Mouse (Mus musculus) gastrocnemius, adult 2 months (tissue): ENCODE data around the gene Rnf19b. TPM values are rescaled to one million over a fixed set of nuclear protein-coding genes. Genes with fewer than 3 reads are reported as not detected.
A peak's percentile ranks its signal among the peaks of the same experiment; 100 is the strongest.

Experiments
- DNase-seq: peaks from one replicate; pipeline ENCODE4 v3.0.0; 2022
- H3K27ac ChIP-seq: fragments of 200-600 bp; 2 replicates; pipeline ENCODE4 v1.8.1; 2022; ENCODE audit warnings: mild to moderate bottlenecking
- H3K4me3 ChIP-seq: fragments of 200-600 bp; 2 replicates; pipeline ENCODE4 v1.8.1; 2022; ENCODE audit warnings: mild to moderate bottlenecking, moderate library complexity
- CTCF ChIP-seq: fragments of 200-600 bp; IDR thresholded peaks from 2 replicates; pipeline ENCODE4 v1.8.1; 2022; ENCODE audit warnings: antibody characterized with exemption, mild to moderate bottlenecking, moderate library complexity
- intact Hi-C: fragments of 180-260 bp; cut with DNase I; formaldehyde crosslinking; loops from one replicate; pipeline ENCODE4 v1.15.1; 2025
- total RNA-seq, 2 experiments: library from RNA; stranded (reverse); gene quantifications; 2 replicates each; pipeline ENCODE4 v1.2.3; 2021

Rnf19b gene
- total RNA-seq, 2 experiments from 2014 or later: 22.0 to 24.0 TPM

DNA sequence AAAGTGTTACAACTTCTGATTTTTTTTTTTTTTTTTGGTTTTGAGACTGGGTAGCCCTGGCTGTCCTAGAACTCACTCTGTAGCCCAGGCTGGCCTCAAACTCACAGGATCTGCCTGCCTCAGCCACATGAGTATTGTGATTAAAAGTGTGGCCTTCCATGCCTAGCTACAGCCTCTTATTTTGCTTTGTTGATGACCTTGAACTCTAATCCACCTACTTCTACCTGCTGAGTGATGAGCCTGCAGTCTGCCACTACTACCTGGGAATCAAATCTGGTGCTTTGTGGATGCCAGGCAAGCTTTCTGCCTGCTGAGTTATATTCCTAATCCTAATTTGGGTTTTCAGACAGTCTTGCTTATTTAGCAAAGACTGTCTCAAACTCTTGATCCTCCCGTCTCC lies 3.4 kb downstream of the Rnf19b start:
- no peak for TF ChIP-seq CTCF
- Histone ChIP-seq H3K27ac (no peak overlapping the region), H3K4me3 (no peak overlapping the region)
- DNase-seq: no peak
- intact Hi-C loops: no loop called here

DNA sequence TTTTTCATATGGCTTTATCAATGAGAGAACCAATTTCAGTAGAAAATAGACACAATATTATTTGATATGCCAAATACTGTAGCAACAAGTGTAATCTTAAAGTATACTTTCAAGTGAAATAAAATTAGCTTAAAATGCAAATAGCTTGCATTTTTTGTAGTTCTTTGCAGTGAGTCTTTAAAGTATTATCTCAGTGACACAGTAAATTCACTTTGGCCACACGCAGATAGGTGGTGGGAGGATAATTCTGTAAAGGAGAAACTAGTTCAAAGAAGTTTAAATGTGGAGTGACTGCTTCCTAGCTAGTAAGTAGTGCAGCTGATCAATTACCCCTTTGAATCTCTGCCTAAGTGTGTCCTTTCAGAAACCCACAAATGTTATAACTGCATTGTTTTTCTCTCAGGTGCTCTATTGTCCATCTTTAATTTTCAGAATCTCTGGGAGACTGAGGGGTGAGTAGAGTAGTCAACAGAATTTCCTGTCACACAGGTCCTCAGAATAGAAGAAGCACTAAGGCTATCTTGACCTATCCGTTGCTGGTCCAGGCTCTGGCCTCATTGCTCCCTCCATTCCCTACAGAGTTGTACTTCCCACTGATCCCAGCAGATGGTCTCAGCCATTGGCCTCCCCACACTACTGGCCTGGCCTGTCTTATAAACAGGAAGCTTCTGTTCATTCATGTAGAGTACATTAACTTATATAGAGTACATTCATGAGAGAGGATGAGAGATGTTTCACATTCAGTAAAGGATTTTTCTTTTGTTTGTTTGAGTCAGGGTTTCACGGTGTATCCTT lies 4.4 kb downstream of the Rnf19b start:
- no peak for TF ChIP-seq CTCF
- intact Hi-C loops: no loop called here
- DNase-seq: no peak
- no peak overlapping the region for H3K4me3 ChIP-seq
- H3K27ac ChIP-seq: no peak overlapping the region

DNA sequence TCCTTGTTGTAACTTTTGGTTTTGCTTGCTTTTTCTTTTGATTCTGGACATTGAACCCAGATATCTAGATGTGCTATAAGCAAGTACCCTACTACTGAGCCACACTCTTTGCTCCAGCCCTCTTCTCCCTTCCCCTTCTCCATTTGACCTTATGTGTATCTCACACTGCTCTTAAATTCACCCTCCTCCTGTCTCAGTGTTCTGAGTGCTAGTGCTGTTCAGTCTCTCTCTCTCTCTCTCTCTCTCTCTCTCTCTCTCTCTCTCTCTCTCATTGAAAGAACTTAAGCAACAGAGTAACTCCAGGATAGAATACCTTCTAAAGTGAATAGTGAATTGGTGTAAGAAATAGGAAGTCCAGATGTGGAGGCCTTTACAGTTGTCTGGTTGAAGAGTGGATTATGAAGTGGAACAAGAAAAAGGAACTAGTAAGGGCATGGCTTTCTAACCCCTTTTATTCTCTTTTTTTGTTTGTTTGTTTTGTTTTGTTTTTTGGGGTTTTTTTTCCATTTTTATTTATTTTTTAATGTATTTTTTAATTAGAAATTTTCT lies 7.7 kb downstream of the Rnf19b start:
- no peak overlapping the region for H3K4me3 ChIP-seq
- DNase-seq: no peak
- intact Hi-C loops: no loop called here
- no peak for TF ChIP-seq CTCF
- no peak overlapping the region for H3K27ac ChIP-seq

DNA sequence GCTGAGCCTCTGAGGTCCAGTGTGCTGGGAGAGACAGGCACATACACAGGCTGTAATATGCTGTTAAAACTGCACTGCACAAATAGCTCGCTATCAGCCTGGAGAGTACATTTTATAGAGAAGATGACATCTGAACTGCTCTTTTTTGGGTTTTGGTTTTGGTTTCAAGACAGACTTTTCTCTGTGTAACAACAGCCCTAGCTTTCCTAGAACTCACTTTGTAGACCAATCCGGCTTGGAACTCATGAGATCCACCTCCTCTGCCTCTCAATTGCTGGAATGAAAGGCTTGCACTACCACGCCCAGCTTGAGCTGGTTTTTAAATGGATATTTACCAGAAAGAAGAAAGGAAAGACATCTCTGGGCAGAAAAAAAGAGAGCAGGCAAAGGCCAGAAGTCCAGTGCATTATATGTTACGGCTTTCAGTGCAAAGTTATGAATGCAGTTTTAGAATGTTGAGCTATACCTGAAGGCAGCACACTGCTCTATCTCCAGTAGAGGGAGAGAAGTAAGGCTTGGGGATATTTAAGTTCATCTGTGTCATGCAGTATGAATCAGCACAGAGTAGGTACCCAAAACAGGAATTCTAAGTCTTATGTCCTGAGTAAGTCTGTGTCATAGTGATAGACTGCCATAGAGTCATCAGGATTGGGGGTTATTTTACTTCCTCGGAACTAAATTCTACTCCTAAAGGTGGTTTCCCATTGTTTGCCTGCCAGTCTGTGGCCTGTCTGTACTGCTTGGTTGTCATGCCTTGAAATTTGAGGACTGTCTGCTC lies 9.8 kb downstream of the Rnf19b start:
- peak overlapping the region; percentile 21 for H3K27ac ChIP-seq

DNA sequence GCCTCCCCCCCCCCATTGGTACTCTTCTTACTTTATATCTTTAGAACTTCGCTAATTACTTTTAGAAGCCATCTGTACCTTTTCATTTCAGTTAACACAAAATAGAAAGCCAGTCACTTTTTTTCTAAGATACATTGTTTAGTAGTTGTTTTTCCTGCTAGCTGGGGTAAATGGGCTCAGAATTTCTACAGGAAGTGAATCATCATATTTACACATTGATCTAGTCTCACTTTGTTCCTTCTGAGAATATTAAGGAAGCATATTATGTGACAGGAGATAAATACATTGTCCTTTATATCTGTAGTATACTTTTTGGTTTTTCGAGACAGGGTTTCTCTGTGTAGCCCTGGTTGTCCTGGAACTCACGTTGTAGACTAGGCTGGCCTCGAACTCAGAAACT lies 10.8 kb downstream of the Rnf19b start:
- no peak for TF ChIP-seq CTCF
- intact Hi-C loops: no loop called here
- Histone ChIP-seq H3K4me3 (no peak overlapping the region), H3K27ac (no peak overlapping the region)
- DNase-seq: no peak

More for the DNA sequence above, 9.8 kb downstream of the Rnf19b start:
- no peak for TF ChIP-seq CTCF
- H3K4me3 ChIP-seq: no peak overlapping the region
- intact Hi-C loops: no loop called here
- DNase-seq: no peak

DNA sequence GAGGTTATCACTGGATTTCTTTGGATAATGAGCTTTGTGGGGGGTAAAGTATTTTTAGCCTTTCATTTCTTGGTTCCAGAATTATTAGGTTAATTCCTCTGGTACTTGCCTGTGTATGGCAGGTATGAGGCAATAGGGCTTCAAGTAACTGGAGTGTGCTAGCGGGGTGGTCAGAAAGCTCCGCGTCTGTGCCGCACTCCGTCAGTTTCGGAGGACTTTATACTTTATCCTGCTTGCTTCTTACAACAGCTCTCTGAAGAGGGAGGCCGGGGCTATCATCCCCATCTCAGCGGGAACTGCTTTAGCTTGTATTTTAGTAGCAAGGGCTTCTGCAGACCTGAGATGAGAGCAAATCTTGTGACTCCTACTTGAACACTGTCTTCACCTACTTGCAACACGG lies 21.1 kb downstream of the Rnf19b start:
- Histone ChIP-seq H3K4me3 (no peak overlapping the region), H3K27ac (no peak overlapping the region)
- DNase-seq: no peak
- no peak for TF ChIP-seq CTCF
- intact Hi-C loops: no loop called here

DNA sequence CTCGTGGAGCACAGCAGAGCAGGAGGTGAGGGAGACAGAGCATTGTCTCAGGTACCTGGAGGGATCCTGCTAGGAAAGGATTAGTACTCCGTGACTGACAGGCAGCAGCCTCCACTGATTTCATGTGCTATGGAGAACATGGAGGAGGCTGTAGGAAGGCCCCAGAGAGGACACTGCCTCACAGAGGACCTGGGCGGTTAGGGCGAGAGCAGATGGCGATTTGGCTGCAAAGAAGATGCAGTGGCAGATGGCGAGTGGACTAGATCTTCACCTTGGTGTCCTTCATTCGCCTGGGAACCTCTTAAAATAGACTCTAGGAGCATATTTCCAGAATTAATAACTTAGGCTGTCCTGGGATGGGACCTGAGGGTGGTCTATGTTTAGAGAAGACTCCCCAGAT lies 23.0 kb downstream of the Rnf19b start:
- intact Hi-C loops: no loop called here
- no peak for TF ChIP-seq CTCF
- Histone ChIP-seq H3K27ac (no peak overlapping the region), H3K4me3 (no peak overlapping the region)
- DNase-seq: no peak

DNA sequence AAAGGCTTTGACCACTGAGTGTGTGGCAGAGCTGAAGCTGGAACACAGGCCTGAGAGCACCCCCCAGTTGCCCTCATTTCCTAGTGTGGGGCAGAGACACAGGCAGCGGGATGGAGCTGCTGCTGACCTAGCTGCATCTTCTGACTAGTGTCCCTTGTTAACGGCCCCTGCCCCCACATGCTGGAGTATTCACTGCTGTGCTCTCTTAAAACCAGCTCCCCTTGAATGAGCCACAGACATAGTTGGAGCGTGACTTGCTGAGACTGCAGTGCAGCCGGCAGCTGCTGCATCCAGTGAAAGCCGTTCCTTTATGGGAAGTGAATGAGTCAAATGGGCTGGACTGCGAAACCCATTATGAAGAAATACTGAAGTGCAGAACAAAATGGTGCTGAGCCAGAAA lies 23.4 kb downstream of the Rnf19b start:
- DNase-seq: peak; percentile 24
- Histone ChIP-seq H3K4me3 (no peak overlapping the region), H3K27ac (no peak overlapping the region)
- intact Hi-C loops: no loop called here
- TF ChIP-seq CTCF: no peak

DNA sequence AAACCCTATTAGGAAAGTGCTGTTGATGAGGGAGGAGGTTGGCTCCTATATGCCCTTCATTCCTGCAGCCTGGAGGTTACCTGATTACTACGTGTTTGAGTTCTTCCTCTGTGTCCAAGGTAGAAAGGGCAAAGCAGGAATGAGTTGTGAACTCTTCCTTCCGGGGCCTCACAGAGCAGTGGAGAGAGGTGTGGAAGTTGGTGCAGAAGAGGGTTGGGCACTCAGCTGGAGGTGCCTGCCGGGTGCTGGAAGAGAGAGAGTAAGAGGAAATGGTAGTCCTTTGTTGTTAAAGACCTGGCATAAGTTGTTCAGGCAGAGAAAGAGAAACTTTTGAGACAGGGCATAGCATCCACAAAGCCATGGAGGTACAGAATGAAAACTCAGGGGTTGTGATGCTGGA lies 23.9 kb downstream of the Rnf19b start:
- TF ChIP-seq CTCF: no peak
- Histone ChIP-seq H3K27ac (no peak overlapping the region), H3K4me3 (no peak overlapping the region)
- no peak for DNase-seq
- intact Hi-C loops: loop anchor here (1.0 kb wide), 1 partner anchor 111 kb away; no protein-coding TSS in a partner anchor

DNA sequence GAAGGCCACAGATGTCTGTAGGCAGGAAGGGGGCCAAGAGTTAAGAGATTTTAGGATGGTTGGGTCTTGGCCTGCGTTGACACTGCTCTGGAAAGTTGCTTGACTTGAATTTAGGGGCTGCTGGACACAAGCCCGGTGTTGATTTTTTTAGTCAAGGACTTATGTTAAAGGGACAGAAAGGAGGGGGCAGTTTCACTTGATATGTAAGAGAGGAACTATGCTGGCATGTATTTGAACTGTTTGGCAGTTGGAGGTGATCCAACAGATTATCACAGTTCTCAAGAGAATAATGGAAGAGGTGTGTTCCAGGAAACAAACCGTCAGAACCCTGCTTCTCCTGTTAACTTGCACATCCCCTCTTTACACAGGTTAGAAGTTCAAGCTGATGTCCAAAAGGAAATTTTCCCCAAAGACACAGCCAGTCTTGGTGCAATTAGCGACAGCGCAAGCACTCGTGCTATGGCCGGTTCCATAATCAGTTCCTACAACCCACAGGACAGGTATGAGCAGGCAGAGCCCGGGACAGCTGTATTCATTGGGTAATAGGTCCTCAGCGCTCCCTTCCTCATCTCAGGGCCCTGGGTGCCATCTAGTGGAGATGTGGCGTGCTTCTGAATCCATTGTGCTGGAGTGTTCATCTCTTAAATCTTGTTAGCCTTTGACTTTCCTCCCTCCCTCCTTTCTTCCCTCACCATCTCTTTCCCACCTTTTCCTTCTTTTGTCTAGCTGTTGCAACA lies 24.5 kb downstream of the Rnf19b start:
- DNase-seq: peak; percentile 73
- intact Hi-C loops: loop anchor here (1.0 kb wide), 1 partner anchor 111 kb away; no protein-coding TSS in a partner anchor
- H3K4me3 ChIP-seq: no peak overlapping the region
- peak; percentile 91 for TF ChIP-seq CTCF
- H3K27ac ChIP-seq: no peak overlapping the region

DNA sequence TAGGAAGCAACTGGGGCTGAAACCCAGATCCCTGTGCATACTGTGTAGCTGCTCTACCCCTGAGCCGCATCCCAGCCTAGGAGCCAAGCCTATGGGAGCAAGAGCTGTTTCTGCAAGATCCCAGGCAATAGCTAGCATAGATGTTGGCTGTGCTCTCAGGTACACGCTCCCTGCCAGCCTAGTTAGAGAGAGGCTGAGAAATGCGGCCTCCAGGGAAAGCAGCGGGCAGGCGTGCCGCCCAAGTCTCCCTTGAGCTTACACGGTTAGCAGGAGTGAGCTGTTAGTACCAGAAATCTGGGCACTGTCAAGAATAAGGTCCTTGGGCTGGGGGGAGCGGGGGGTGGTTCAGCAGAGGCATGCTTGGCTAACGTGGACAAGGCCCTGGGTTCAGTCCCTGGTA lies 26.8 kb downstream of the Rnf19b start:
- DNase-seq: no peak
- H3K4me3 ChIP-seq: no peak overlapping the region
- H3K27ac ChIP-seq: no peak overlapping the region
- intact Hi-C loops: no loop called here
- no peak for TF ChIP-seq CTCF

DNA sequence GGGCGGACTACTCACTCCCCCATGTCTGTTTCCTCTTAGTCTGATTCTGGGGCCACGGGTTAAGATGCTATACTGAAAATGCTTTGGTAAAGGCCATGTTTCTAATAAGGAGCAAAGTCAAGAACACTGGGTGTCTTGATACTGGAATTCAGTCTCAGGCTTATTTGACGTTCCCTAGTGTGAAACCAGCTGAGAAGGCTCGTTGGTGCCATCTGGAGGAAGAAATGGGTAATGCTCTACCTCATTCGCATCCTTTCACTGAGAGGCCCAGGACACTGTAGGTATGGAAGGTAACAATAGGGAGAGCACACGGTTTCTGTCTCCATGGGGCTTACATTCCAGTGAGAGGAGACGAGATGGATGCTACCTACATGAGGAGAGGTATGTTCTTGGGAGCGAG lies 28.0 kb downstream of the Rnf19b start:
- H3K4me3 ChIP-seq: no peak overlapping the region
- peak; percentile 66 for DNase-seq
- intact Hi-C loops: loop anchor here (1.0 kb wide), 2 partner anchors 115 to 178 kb away; no protein-coding TSS in a partner anchor
- H3K27ac ChIP-seq: no peak overlapping the region
- peak; percentile 92 for TF ChIP-seq CTCF
